Mouse (Mus musculus) lung, postnatal 0 days (tissue): ENCODE data around the gene Rnh1. TPM values are rescaled to one million over a fixed set of nuclear protein-coding genes. Genes with fewer than 3 reads are reported as not detected.

ENCODE experiments used
- ATAC-seq: fragments of 200-750 bp; cut with Nextera tagmentation; 2 replicates; pipeline ENCODE4 v1.8.0; 2017; ENCODE audit warnings: moderate library complexity
- DNase-seq: peaks from one replicate; pipeline ENCODE4 v3.0.0-alpha.2; 2016; ENCODE audit warnings: low spot score
- H3K27ac ChIP-seq: fragments of 300-500 bp; sonication (generic); 2 replicates; pipeline ENCODE4 v1.5.1; 2014; ENCODE audit warnings: antibody characterized with exemption, mild to moderate bottlenecking, low read length, mixed read lengths
- H3K27me3 ChIP-seq: fragments of 300-500 bp; sonication (generic); replicated peaks from 2 replicates; pipeline ENCODE4 v1.6.1; 2014; ENCODE audit warnings: low read length, mixed read lengths; ENCODE audit not compliant: insufficient read depth
- H3K36me3 ChIP-seq: fragments of 300-500 bp; sonication (generic); 2 replicates; pipeline ENCODE4 v1.6.1; 2014; ENCODE audit warnings: low read length, mixed read lengths; ENCODE audit not compliant: insufficient read depth
- H3K4me1 ChIP-seq: fragments of 300-500 bp; sonication (generic); 2 replicates; pipeline ENCODE4 v1.6.1; 2014; ENCODE audit warnings: antibody characterized with exemption, low read depth, low read length, mixed read lengths; ENCODE audit not compliant: insufficient read depth
- H3K4me2 ChIP-seq: fragments of 300-500 bp; sonication (generic); replicated peaks from 2 replicates; pipeline ENCODE4 v1.6.1; 2014; ENCODE audit warnings: low read depth, mild to moderate bottlenecking, low read length, moderate library complexity, mixed read lengths
- H3K4me3 ChIP-seq: fragments of 300-500 bp; sonication (generic); 2 replicates; pipeline ENCODE4 v1.5.1; 2014; ENCODE audit warnings: low read depth, low read length
- H3K9ac ChIP-seq: fragments of 300-500 bp; sonication (generic); replicated peaks from 2 replicates; pipeline ENCODE4 v1.6.1; 2014; ENCODE audit warnings: low read depth, mild to moderate bottlenecking
- H3K9me3 ChIP-seq: fragments of 300-500 bp; sonication (generic); 2 replicates; pipeline ENCODE4 v1.6.1; 2016; ENCODE audit warnings: low read length, mixed read lengths
- CTCF ChIP-seq: IDR thresholded peaks from 2 replicates; pipeline ENCODE4 v1.5.1; 2016; ENCODE audit warnings: antibody characterized with exemption, mild to moderate bottlenecking
- EP300 ChIP-seq: IDR thresholded peaks from 2 replicates; pipeline ENCODE4 v1.6.1; 2016; ENCODE audit warnings: antibody characterized with exemption, mild to moderate bottlenecking, control low read depth
- WGBS: fragments of 180-500 bp; shearing (Covaris S2); extraction: QIAGEN DNeasy Blood & Tissue Kit; methylation state at CpG from one replicate; pipeline ENCODE4 v1.1.7; 2014; 5-methylcytosine and 5-hydroxymethylcytosine counted together
- polyA plus RNA-seq: library from polyadenylated mRNA; unstranded; fragments of >200 nt; fragmentation: Nextera tagmentation; extraction: Ambion mirVana; gene quantifications from 2 replicates; pipeline ENCODE4 v1.2.1, GENCODE M21; 2015

The Rnh1 gene
- 181 and 187 TPM in 2 replicates for polyA plus RNA-seq

DNA sequence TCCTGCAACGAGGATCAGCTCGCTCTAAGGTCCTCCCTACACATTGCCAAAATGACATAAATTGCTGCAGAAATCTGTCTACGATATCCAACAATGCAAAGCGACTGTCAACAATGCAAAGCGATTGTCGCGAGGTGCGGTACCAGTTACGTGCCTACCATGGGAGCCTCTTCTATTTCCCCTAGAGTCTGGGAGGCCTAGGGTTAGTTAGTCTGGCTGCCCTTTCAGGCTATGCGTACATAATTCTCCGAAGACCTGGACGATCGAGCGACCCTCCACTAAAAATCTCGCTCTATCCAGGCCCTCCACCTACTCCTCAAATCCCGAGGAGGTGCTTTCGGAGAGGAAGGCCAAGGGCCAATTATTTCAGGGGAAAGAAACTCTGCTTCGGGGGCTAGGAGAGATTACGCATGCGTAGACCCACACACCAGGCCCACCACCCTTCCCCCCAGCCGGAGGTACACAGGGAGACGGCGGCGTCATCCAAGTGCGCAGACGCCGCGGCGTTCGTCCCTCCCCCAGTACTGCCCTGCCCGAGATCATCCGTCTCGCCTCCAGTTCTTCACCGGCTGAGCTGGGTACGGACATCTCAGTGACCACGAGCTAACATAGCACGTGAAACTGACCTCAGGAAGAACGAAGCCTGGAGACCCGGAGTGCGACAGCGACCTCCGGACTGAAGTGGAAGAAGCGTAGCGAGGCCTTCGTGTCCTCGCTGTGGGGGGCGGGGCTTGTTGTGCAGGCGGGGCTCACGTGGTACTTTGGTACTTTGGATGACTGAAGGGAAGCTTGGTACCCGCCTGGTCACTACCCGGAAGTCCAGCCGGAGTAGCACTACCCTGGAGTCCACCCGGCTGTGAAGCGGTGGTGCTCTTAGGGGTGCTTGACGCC lies at the start of gene Rnh1:
Gene Rnh1 (minus strand): TSS at position 742 of the 891 bp plus-strand sequence.
- Histone ChIP-seq H3K9me3 (no peaks in the 10 kb centered on the region), H3K9ac (peak within 1 kb of the TSS; percentile 68), H3K36me3 (no peaks in the 10 kb centered on the region), H3K27ac (peak within 1 kb of the TSS; percentile 89), H3K27me3 (no peaks in the 10 kb centered on the region), H3K4me2 (peak within 1 kb of the TSS; percentile 55), H3K4me3 (peak within 1 kb of the TSS; percentile 43), H3K4me1 (peaks cover 10% of the 10 kb centered on the region; the same call in 1 of the 2 replicates)
- ATAC-seq = peak; percentile 90
- DNase-seq = peak; percentile 98
- 3% methylated on average over 54 of the region's 55 CpGs for WGBS
- TF ChIP-seq CTCF = peak; percentile 34
- TF ChIP-seq EP300 = no peak; the same call in 1 of the 2 replicates

DNA sequence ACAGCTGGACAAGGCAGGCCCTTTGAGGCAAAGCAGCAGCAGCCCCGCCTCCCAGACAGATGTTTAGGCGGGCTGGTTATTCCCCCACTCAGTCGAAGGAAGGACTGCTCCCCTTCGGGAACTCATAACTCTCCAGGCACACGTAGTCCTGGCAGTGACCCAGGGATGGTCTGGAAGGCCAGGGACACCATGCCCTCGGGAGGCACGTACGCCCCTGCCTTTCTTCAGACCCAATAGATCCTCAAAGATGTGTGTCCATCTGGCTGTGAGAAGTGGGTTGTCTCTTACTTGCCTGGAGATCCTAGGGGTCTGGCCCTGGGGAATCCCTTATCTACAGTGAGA lies 49.4 kb upstream of the Rnh1 start:
- Histone ChIP-seq H3K4me1 (peaks cover 21% of the 10 kb centered on the region), H3K27me3 (no peaks in the 10 kb centered on the region), H3K9me3 (no peaks in the 10 kb centered on the region), H3K4me3 (peak overlapping the region; percentile 20; the same call in 1 of the 2 replicates), H3K9ac (0 out of 2 replicates have a peak overlapping the region, but pooled peaks have one; percentile 23), H3K27ac (peak overlapping the region; percentile 81), H3K4me2 (peak overlapping the region; percentile 85), H3K36me3 (no peaks in the 10 kb centered on the region)
- no peak for ATAC-seq
- 3% methylated on average over 8 of the region's 8 CpGs for WGBS
- TF ChIP-seq CTCF (no peak), EP300 (0 out of 2 replicates have a peak, but pooled peaks have one; percentile 24)
- DNase-seq = no peak

DNA sequence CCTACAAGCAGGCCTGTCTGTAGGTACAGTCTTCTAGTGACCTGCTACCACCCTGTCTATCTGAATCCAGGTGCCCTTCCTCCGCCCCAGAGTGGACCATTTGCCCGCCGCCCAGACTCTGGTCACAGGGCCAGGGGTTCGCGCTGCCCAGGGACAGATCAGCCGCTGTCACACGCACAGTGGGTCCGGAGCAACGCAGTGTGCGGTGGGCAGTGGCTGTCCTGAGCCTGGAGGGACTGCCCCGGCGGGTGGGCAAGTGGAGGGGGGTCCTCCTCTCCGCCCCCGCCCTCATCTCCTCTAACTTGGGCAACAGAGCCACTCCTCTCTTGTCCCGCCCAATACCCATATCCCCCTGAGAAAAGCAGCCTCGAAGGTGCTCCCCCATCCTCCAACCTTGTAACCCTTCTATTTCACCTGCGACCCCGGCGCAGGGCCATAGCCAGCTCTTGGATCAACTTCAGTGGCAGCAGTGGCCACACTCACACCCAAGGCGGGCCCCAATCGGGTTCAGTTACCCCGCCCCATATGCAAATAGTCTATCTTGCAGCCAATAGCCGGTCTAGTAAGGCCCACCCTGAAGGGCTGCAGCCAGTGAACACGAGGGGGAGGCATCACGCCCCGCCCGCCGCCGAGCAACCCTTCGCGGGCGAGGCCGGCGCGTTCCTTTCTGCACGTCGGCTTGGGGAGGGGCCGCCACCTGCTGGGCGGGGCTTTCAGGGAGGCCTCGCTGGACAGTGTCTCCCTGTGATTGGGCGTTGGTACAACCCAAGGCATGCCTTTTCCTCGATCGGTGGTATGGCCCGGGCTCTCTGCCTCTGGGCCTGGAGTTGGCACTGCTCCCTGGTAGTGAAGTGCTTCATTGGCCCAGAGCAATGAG lies 48.8 kb upstream of the Rnh1 start:
- 4% methylated on average over 41 of the region's 44 CpGs for WGBS
- Histone ChIP-seq H3K36me3 (no peaks in the 10 kb centered on the region), H3K4me2 (peak overlapping the region; percentile 85), H3K4me1 (peaks cover 21% of the 10 kb centered on the region), H3K9ac (peak overlapping the region; percentile 21; the same call in 1 of the 2 replicates), H3K27me3 (no peaks in the 10 kb centered on the region), H3K4me3 (peak overlapping the region; percentile 49), H3K9me3 (no peaks in the 10 kb centered on the region), H3K27ac (peak overlapping the region; percentile 81)
- ATAC-seq = peak; percentile 96
- TF ChIP-seq CTCF (peak; percentile 45), EP300 (no peak)
- DNase-seq = peak; percentile 99

- TF ChIP-seq CTCF (no peak), EP300 (no peak)
- no peak overlapping the region for H3K4me3 ChIP-seq
- 64% methylated on average over 1 of the region's 1 CpGs for WGBS
- H3K27me3 ChIP-seq = no peaks in the 10 kb centered on the region
- no peak overlapping the region for H3K9ac ChIP-seq
- DNase-seq (no peak), ATAC-seq (no peak)
- no peaks in the 10 kb centered on the region for H3K9me3 ChIP-seq
- no peaks in the 10 kb centered on the region for H3K36me3 ChIP-seq
- no peak overlapping the region for H3K4me2 ChIP-seq
- H3K4me1 ChIP-seq = peaks cover 26% of the 10 kb centered on the region
- H3K27ac ChIP-seq = no peak overlapping the region
Measured at GRCm38 (mm10) chr7:141220377-141220776, 47.7 kb upstream of the Rnh1 start.

DNA sequence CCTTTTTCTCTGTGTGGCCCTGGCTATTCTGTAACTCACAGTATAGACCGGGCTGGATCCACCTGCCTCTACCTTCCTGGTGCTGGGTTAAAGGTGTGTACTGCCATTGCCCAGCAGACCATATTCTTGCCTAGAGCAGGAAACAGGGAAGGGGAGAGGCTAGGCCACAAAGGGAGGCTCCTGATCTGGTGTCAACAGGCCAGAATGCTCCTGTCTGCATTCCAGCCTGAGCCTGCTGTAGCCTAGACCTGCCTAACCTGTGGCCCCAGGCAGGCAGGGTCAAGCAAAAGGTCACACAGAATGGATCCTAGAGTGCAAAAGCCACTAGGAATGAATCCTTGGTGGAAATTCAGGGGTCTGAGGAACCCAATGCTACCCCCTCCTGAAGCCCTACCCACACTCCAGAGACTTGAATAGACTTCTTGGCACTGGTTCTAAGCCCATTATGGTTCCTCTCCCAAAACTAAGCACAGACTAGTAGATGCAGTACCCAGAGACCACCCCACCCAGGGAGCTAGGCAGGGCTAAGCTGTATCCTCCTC lies 47.0 kb upstream of the Rnh1 start:
- H3K27ac ChIP-seq = no peak overlapping the region
- no peak overlapping the region for H3K4me3 ChIP-seq
- ATAC-seq (no peak), DNase-seq (no peak)
- H3K27me3 ChIP-seq = no peaks in the 10 kb centered on the region
- H3K9me3 ChIP-seq = no peaks in the 10 kb centered on the region
- H3K4me2 ChIP-seq = no peak overlapping the region
- H3K4me1 ChIP-seq = peaks cover 30% of the 10 kb centered on the region
- TF ChIP-seq EP300 (no peak), CTCF (no peak)
- WGBS = 82% methylated on average over 1 of the region's 1 CpGs
- no peaks in the 10 kb centered on the region for H3K36me3 ChIP-seq
- H3K9ac ChIP-seq = no peak overlapping the region
